Mouse (Mus musculus): ENCODE results near the gene Arl15.

The Arl15 gene

GRCm38 (mm10) chr13:113871853-113872252 is 77.5 kb downstream of the Arl15 start:
- DNase-seq (ENCODE audit: extremely low spot score), result no peak

DNA sequence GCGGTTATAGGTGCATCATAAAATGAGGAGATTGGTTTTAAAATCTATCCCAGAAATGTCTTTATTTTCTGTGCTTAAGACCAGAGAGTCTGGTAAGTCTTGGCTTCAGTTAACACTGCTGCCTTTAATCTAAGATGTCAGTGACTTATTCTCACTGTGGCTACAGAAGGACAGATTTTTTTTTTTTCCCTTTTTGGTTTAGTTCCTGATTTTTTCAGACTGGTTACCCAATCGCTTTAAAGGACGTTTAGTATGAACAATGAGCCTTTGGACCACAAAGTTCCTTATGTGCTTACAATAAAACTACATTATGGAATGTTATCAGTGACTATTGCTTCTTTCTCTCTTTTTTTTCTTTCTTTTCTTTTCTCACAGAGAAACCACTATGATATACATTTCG is 81.4 kb downstream of the Arl15 start:
- no peak for DNase-seq (ENCODE audit: extremely low spot score)

- peak; percentile 70 for DNase-seq (ENCODE audit: extremely low spot score)
These were observed 83.1 kb downstream of the Arl15 start for GRCm38 (mm10) chr13:113877420-113877819.

DNA sequence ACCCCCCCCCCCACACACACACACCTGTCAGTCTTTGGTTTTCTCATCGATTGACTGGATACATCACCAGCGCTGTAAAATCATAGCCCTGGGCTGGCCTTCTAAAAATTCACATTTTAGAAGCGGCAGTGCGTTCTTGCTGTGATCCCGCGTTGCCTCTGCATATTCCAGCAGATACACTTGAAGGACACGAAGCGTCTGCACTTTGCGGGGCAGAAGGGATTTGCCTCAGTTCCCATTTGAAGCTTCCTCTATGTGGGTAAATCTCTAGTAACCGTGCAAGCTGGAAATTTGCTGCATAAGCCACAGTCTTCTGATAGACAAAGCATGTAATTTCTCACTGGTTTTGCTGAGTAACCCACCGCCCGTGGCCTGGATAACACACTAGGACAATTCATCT is 84.3 kb downstream of the Arl15 start:
- DNase-seq (ENCODE audit: extremely low spot score), result no peak

DNA sequence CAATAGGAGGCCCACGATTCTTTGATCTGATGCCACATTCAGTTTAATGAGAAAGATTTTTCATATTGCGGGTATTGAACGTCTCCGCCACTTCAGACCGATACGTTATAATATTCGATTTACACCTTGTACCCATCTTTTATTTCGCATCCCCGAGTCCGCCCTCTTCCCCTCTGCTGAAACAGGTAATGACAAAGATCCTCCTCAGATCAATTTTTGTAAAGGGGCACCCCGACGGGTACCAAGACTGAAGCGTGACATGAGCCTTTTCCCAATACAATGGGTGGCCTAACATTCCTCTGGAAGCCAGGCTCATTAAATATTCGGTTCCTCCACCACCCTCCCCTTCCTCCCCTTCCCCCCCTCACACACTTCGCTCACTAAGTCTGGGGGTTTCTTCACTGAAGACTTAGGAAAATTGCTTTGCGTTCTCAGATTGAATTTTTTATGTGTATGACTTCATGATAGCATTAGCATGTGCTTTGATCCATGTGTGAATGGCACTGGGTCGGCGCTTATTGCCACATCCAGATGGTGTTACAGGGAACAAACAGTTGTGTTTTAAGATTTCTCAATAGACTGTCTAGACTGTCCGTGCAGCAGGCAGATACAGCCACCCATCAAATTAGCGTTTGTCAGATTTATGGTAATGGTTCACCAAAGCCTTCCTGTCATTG is 85.5 kb downstream of the Arl15 start:
- DNase-seq (ENCODE audit: extremely low spot score), result peak; percentile 58

DNA sequence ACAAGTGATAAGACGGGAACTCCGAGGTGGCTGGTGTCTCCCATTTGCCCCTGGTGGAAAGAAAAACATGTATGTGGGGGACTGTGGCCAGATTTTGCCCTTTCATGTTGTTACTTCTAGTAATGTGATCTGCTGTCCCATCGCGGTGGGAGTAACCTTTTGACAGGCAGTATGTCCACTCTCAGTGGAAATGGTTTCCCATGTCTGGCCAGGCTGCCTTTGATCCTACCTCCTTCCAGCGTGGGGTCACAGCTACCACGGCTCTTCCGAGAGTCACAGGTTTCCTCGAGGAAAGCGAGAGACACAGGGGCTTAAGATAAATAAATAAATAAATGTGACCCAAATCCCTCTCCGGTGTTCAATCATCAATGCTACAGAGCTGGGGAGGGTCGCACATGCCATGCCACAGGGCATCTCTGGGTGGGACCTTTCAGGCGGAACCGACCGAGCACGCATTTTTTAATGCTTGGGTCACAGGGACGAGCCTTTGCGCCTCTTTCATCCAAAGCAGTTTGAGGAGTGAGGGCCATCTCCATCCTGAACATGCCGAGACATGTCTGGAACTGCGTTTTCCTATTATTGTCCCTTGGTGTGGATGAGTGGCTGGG is 86.4 kb downstream of the Arl15 start:
- DNase-seq (ENCODE audit: extremely low spot score), result no peak

GRCm38 (mm10) chr13:113882959-113883358 is 88.7 kb downstream of the Arl15 start:
- no peak for DNase-seq (ENCODE audit: extremely low spot score)

DNA sequence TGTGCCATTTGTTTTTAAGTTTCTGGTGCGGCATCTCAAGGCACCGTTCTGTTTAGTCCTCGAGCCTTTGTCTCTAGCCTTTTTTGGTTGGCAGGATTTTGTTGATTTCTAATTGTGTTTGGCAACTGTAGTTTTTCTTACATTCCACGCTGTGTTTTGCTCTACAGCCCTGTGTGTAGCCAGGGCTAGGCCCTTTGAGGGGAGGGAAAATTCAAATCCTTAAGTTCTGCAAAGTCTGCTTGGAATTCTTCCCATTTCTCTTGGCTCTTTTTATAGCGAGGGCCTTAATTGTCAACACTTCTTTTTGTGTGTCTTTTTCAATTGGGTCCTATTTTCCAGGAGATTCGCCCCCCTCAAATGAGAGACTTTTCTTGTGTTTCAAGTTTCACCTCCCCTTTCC is 92.8 kb downstream of the Arl15 start:
- no peak for DNase-seq (ENCODE audit: extremely low spot score)

DNA sequence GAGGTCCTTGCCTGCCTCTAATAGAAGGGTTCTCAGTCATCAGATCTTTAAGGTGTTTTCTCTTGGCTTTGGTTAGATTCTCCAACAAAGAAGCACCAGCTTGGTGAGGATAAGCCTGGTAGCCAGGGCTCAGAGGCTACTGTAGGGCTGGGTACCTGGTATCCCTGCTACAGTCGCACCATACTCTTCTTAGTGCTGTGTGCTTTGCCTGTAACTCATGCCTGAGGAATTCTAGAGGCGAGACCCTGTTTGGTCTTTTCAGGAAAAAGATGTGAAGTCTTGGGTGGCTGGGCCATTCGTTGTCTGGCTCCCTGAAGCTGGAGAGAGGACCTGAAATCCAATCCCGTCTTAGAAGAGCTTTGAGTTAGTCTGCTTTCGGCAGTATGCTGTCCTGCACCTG is 93.8 kb downstream of the Arl15 start:
- no peak for DNase-seq (ENCODE audit: extremely low spot score)

DNA sequence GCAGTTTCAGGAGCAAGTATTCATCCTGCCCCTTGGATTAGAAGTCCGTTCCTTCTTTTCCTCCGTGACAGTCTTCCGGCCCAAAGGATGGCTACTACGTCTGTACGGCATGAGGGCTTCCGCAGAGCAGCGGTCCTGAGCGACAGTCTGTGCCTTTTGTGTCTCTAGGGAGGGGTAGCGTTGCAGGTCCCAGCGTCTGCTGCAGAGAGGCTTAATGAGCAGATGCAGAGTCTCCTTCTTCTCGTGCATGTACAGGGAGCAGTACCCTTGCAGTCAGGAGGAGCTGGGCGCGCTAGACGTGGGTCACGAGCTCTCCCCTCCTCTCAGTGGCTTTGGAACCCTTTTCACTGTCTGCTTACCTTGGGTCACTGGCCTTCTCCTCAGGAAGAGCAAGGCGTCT is 94.4 kb downstream of the Arl15 start:
- no peak for DNase-seq (ENCODE audit: extremely low spot score)

- no peak for DNase-seq (ENCODE audit: extremely low spot score)
These were observed 95.1 kb downstream of the Arl15 start for GRCm38 (mm10) chr13:113889140-113890055.

DNA sequence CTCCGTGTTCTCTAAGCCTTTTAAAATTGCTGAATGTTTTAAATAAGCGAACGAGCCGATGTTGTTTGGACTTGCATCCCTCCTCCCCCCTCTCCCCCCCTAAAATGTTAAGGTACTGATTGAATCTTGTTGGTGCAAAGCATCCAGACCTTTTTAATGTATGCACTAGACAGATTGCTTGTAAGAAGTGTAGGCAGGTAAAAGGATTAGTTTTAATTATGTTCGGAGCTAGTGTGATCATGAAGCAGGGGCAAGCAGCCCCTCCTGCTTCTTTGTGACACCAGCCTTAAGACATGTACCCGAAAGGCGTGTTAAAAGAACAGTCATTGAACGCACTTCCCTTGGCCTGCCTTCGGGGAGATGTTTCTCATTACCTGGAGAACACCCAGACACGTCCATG is 102.4 kb downstream of the Arl15 start:
- no peak for DNase-seq (ENCODE audit: extremely low spot score)

DNA sequence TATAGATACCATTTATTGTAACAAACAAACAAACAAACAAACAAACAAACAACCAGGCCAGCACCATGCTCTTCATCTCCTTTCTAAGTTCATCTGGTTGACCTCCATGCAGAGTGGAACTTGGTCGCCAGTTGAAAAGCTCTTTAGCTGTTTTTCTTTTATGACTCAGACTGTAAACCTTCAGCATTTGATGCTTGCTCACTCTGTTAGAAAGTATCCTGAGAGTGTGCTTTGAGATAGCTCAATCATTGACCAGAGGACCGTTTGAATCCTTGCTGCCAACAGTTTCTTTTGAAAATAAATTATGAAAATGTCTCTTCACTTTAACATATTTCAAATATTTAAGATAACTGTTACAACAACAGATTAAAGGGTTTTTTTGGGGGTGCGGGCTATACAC is 103.2 kb downstream of the Arl15 start:
- DNase-seq (ENCODE audit: extremely low spot score), result no peak

DNA sequence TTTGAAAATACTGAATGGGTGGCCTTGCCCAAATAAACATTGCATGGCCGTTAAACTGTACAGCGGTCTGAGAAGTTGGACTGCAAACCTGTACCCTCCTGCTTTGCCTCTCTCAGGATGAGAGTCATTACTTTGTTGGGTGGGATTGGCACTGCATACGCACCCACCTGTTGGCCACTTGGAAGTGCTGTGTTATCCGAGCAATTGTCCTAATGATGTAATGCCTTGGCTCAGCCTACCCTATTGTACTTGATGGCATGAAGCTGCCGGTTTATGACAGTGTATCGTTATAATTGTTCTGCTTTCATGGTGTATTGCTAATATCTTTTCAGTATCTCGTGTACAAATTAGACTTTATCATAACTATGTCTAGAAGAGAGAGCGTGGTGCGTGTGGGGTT is 103.6 kb downstream of the Arl15 start:
- no peak for DNase-seq (ENCODE audit: extremely low spot score)

- DNase-seq (ENCODE audit: extremely low spot score), result no peak
These were observed 106.8 kb downstream of the Arl15 start for GRCm38 (mm10) chr13:113901001-113901545.

- DNase-seq (ENCODE audit: extremely low spot score), result no peak
These were observed 109.0 kb downstream of the Arl15 start for GRCm38 (mm10) chr13:113903255-113903654.

DNA sequence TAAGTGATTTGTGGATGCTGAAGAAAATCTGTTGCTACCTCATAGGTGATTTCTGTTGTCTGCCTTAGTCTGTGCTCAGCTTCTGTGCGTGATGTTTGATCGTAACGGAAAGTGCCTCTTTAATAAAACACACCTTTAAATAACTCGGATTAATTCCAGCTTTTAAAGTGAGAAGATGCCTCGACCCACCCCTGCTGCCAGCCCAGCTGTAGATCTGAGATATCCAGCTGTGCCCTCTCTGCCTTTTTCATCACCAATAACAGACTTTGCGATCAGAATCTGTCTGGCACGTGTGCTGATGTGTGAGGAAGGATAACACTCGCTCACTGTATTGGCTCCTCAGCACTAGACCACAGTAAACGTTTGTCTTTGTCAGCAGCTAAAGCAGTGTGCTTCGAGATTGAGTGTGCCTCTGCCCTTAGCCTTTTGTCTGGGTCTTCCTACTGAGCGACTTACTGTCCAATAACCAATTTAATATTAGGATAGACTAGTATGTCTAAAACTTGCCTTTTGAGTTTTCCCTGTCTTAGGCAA is 117.7 kb downstream of the Arl15 start:
- DNase-seq (ENCODE audit: extremely low spot score), result no peak

DNA sequence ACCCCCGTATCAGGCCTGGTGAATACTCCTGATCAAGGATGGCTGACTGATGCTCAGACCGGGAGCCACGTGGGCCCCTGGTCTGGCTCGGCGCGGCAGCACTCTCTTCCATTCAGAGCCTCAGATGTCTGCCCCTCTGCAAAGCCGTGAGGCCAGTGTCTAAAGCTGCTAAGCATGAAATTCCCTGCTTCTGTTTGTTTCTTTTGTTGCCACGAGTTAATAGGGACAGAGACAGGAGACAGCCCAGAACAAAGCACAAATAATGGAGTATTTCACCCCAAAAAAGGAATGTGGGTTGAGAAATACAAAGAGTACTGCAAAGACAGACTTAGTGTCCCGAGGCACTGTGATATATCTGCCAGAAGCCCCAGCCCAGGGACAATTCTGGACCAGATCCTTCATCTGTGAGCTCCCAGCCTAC is 120.3 kb downstream of the Arl15 start:
- peak; percentile 37 for DNase-seq (ENCODE audit: extremely low spot score)

GRCm38 (mm10) chr13:113915700-113916099 is 121.4 kb downstream of the Arl15 start:
- DNase-seq (ENCODE audit: extremely low spot score), result no peak

GRCm38 (mm10) chr13:113916761-113917160 is 122.5 kb downstream of the Arl15 start:
- no peak for DNase-seq (ENCODE audit: extremely low spot score)

- DNase-seq (ENCODE audit: extremely low spot score), result no peak
These were observed 123.1 kb downstream of the Arl15 start for GRCm38 (mm10) chr13:113917376-113917775.

DNA sequence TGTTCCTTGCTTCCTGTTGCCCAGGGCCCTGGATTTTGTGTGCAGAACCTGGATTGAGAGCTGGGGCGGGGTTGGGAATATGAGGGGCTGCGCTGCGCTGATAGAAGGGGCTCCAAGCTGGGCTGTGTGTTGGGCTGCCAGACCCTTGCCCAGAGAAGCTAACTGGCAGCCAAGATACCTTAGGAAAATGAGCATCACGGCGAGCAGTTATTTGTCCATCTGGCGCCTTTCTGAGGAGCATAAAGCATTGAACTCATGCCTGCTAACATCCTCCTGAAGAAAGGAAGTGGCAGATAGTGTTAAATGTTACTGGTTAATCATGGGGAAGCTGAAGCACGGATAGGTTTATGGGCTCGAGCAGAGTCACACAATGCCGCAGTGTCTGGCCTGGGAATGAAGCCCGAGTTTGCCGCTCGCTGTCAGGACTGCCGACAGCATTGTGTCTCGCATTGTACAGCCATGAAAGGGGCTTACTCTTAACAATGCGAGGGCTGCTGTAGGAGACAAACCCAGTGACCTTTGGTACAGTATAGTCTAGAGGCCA is 123.6 kb downstream of the Arl15 start:
- DNase-seq (ENCODE audit: extremely low spot score), result peak; percentile 53
